Mouse (Mus musculus) embryonic facial prominence, embryonic 14.5 days (tissue): Measurements from ENCODE around the gene Nme4. TPM values are rescaled to one million over a fixed set of nuclear protein-coding genes. Genes with fewer than 3 reads are reported as not detected.

Source experiments
- ATAC-seq: fragments of 200-750 bp; cut with Nextera tagmentation; 2 replicates; pipeline ENCODE4 v1.8.0; 2017; ENCODE audit warnings: low read depth, moderate number of reproducible peaks, moderate TSS enrichment
- DNase-seq: peaks from one replicate; pipeline ENCODE4 v3.0.0-alpha.2; 2015; ENCODE audit warnings: low spot score
- H3K27ac ChIP-seq: fragments of 300-500 bp; sonication (generic); replicated peaks from 2 replicates; pipeline ENCODE4 v1.5.1; 2014; ENCODE audit warnings: low read depth, mild to moderate bottlenecking, low read length, moderate library complexity
- H3K27me3 ChIP-seq: fragments of 300-500 bp; sonication (generic); replicated peaks from 2 replicates; pipeline ENCODE4 v1.6.1; 2014; ENCODE audit warnings: low read length; ENCODE audit not compliant: control insufficient read depth, insufficient read depth
- H3K36me3 ChIP-seq: fragments of 300-500 bp; sonication (generic); 2 replicates; pipeline ENCODE4 v1.6.1; 2014; ENCODE audit warnings: low read length, mixed read lengths; ENCODE audit not compliant: control insufficient read depth, insufficient read depth
- H3K4me1 ChIP-seq: fragments of 300-500 bp; sonication (generic); 2 replicates; pipeline ENCODE4 v1.6.1; 2014; ENCODE audit warnings: antibody characterized with exemption, low read length; ENCODE audit not compliant: control insufficient read depth, insufficient read depth
- H3K4me2 ChIP-seq: fragments of 300-500 bp; sonication (generic); 2 replicates; pipeline ENCODE4 v1.6.1; 2014; ENCODE audit warnings: low read depth, mild to moderate bottlenecking, low read length, moderate library complexity, mixed read lengths
- H3K4me3 ChIP-seq: fragments of 300-500 bp; sonication (generic); 2 replicates; pipeline ENCODE4 v1.5.1; 2014; ENCODE audit warnings: low read depth, mild to moderate bottlenecking, low read length
- H3K9ac ChIP-seq: fragments of 300-500 bp; sonication (generic); 2 replicates; pipeline ENCODE4 v1.6.1; 2014; ENCODE audit warnings: low read depth, mild to moderate bottlenecking, low read length, moderate library complexity, mixed read lengths
- H3K9me3 ChIP-seq: fragments of 300-500 bp; sonication (generic); 2 replicates; pipeline ENCODE4 v1.6.1; 2016; ENCODE audit warnings: low read length; ENCODE audit not compliant: control insufficient read depth
- WGBS: fragments of 180-500 bp; shearing (Covaris S2); extraction: QIAGEN DNeasy Blood & Tissue Kit; methylation state at CpG from one replicate; pipeline ENCODE4 v1.1.7; 2014; 5-methylcytosine and 5-hydroxymethylcytosine counted together
- polyA plus RNA-seq: library from polyadenylated mRNA; unstranded; fragments of >200 nt; fragmentation: Nextera tagmentation; extraction: Ambion mirVana; gene quantifications from 2 replicates; pipeline ENCODE4 v1.2.1, GENCODE M21; 2014

The Nme4 gene
- polyA plus RNA-seq, 1 experiment from 2014 or later, result 77.2 TPM

- Histone ChIP-seq H3K27ac (no peak overlapping the region), H3K9ac (no peak overlapping the region), H3K4me3 (no peak overlapping the region), H3K27me3 (no peaks in the 10 kb centered on the region), H3K9me3 (no peaks in the 10 kb centered on the region), H3K4me2 (no peak overlapping the region), H3K36me3 (peaks cover 21% of the 10 kb centered on the region), H3K4me1 (no peaks in the 10 kb centered on the region; the same call in 1 of the 2 replicates)
- no peak for ATAC-seq
- no peak for DNase-seq
- WGBS, result 87% methylated on average over 9 of the region's 9 CpGs
Measured at GRCm38 (mm10) chr17:26087059-26087564, 8.3 kb downstream of the Nme4 start.

- ATAC-seq (no peak), DNase-seq (no peak)
- Histone ChIP-seq H3K9me3 (no peaks in the 10 kb centered on the region), H3K4me3 (no peak overlapping the region), H3K4me1 (no peaks in the 10 kb centered on the region), H3K4me2 (no peak overlapping the region), H3K36me3 (0 out of 2 replicates have a peak, but pooled peaks cover 8% of the 10 kb centered on the region), H3K27me3 (no peaks in the 10 kb centered on the region), H3K27ac (no peak overlapping the region), H3K9ac (no peak overlapping the region)
- WGBS, result 55% methylated on average over 2 of the region's 2 CpGs
Measured at GRCm38 (mm10) chr17:26080867-26081266, 14.5 kb downstream of the Nme4 start.

- H3K4me3 ChIP-seq, result no peak overlapping the region
- no peak overlapping the region for H3K27ac ChIP-seq
- no peak overlapping the region for H3K4me2 ChIP-seq
- ATAC-seq (no peak), DNase-seq (no peak)
- H3K9ac ChIP-seq, result no peak overlapping the region
- H3K4me1 ChIP-seq, result no peaks in the 10 kb centered on the region
- 79% methylated on average over 2 of the region's 2 CpGs for WGBS
- H3K36me3 ChIP-seq, result 0 out of 2 replicates have a peak, but pooled peaks cover 4% of the 10 kb centered on the region
- H3K9me3 ChIP-seq, result no peaks in the 10 kb centered on the region
- H3K27me3 ChIP-seq, result no peaks in the 10 kb centered on the region
Measured at GRCm38 (mm10) chr17:26078851-26079250, 16.6 kb downstream of the Nme4 start.

- WGBS, result 68% methylated on average over 3 of the region's 3 CpGs
Measured at GRCm38 (mm10) chr17:26075246-26075645, 20.2 kb downstream of the Nme4 start.

GRCm38 (mm10) chr17:26070136-26070535, 25.3 kb downstream of the Nme4 start:
- Histone ChIP-seq H3K9ac (peak overlapping the region; percentile 84), H3K4me3 (peak overlapping the region; percentile 87), H3K36me3 (peaks cover 3% of the 10 kb centered on the region; the same call in 1 of the 2 replicates), H3K4me2 (peak overlapping the region; percentile 94), H3K27ac (no peak overlapping the region), H3K9me3 (no peaks in the 10 kb centered on the region), H3K27me3 (no peaks in the 10 kb centered on the region), H3K4me1 (peaks cover 22% of the 10 kb centered on the region)
- 36% methylated on average over 6 of the region's 6 CpGs for WGBS
- ATAC-seq (no peak), DNase-seq (no peak)

More at GRCm38 (mm10) chr17:26075246-26075645, 20.2 kb downstream of the Nme4 start:
- Histone ChIP-seq H3K36me3 (no peaks in the 10 kb centered on the region), H3K4me3 (no peak overlapping the region), H3K9ac (no peak overlapping the region), H3K9me3 (no peaks in the 10 kb centered on the region), H3K4me2 (no peak overlapping the region), H3K27me3 (no peaks in the 10 kb centered on the region), H3K4me1 (no peaks in the 10 kb centered on the region), H3K27ac (no peak overlapping the region)
- ATAC-seq (no peak), DNase-seq (no peak)

- Histone ChIP-seq H3K4me3 (peak within 1 kb of the TSS; percentile 87), H3K9me3 (no peaks in the 10 kb centered on the region), H3K4me2 (peak within 1 kb of the TSS; percentile 94), H3K27ac (peak within 1 kb of the TSS; percentile 75), H3K36me3 (peaks cover 13% of the 10 kb centered on the region; the same call in 1 of the 2 replicates), H3K9ac (peak within 1 kb of the TSS; percentile 84), H3K4me1 (peaks cover 22% of the 10 kb centered on the region), H3K27me3 (no peaks in the 10 kb centered on the region)
- DNase-seq, result peak; percentile 94
- ATAC-seq, result peak; percentile 91
- WGBS, result under 1% methylated on average over 56 of the region's 94 CpGs
Measured at GRCm38 (mm10) chr17:26068831-26069739, 26.3 kb downstream of the Nme4 start, which contains the start of gene Rab11fip3. Gene Rab11fip3, minus strand, starts transcription at chr17:26069555.

- DNase-seq (no peak), ATAC-seq (no peak; the same call in 1 of the 2 replicates)
- Histone ChIP-seq H3K27ac (peak overlapping the region; percentile 75; the same call in 1 of the 2 replicates), H3K4me3 (peak overlapping the region; percentile 87), H3K36me3 (peaks cover 19% of the 10 kb centered on the region; the same call in 1 of the 2 replicates), H3K4me1 (peaks cover 22% of the 10 kb centered on the region), H3K27me3 (no peaks in the 10 kb centered on the region), H3K9me3 (no peaks in the 10 kb centered on the region), H3K9ac (peak overlapping the region; percentile 84), H3K4me2 (peak overlapping the region; percentile 94)
- 1% methylated on average over 44 of the region's 44 CpGs for WGBS
Measured at GRCm38 (mm10) chr17:26068024-26068830, 27.2 kb downstream of the Nme4 start.

- H3K9ac ChIP-seq, result no peak overlapping the region
- peaks cover 22% of the 10 kb centered on the region for H3K4me1 ChIP-seq
- ATAC-seq, result no peak
- WGBS, result 92% methylated on average over 7 of the region's 7 CpGs
- peak overlapping the region; percentile 87 for H3K4me3 ChIP-seq
- H3K27ac ChIP-seq, result no peak overlapping the region
- no peaks in the 10 kb centered on the region for H3K27me3 ChIP-seq
- no peak for DNase-seq
- peak overlapping the region; percentile 94 for H3K4me2 ChIP-seq
- no peaks in the 10 kb centered on the region for H3K9me3 ChIP-seq
- peaks cover 19% of the 10 kb centered on the region; the same call in 1 of the 2 replicates for H3K36me3 ChIP-seq
Measured at GRCm38 (mm10) chr17:26066488-26067020, 28.8 kb downstream of the Nme4 start.
